Mouse (Mus musculus) skeletal muscle tissue, adult 2 months (tissue): ENCODE data around the gene Gm10229.
"Not testable (repeated sequence)": the region's sequence is repeated elsewhere in the genome, so short reads cannot be mapped to it uniquely, and the experiment has no call there.

Experiments
- DNase-seq: peaks from one replicate; pipeline ENCODE4 v3.0.0-alpha.2; 2012; ENCODE audit warnings: low read depth, low spot score

The Gm10229 gene

GRCm38 (mm10) chr16:89014984-89015383 is at the start of gene Gm10229:
TSS of gene Gm10229 (plus strand) at chr16:89015284.
- DNase-seq: not testable (repeated sequence)

- DNase-seq: no peak
Measured at GRCm38 (mm10) chr16:89010659-89011058, 4.4 kb upstream of the Gm10229 start, which contains the start of gene Krtap22-2. TSS of gene Krtap22-2 (minus strand) at chr16:89010759.

- DNase-seq: no peak
Measured at GRCm38 (mm10) chr16:89013973-89014372, 1.1 kb upstream of the Gm10229 start.

GRCm38 (mm10) chr16:89031399-89031798 is 16.3 kb downstream of the Gm10229 start, which contains the start of gene Krtap6-1:
TSS of gene Krtap6-1 (plus strand) at chr16:89031699.
- not testable (repeated sequence) for DNase-seq

- DNase-seq: not testable (repeated sequence)
Measured at GRCm38 (mm10) chr16:89041372-89041771, 26.3 kb downstream of the Gm10229 start, which contains the start of gene Gm10228. TSS of gene Gm10228 (minus strand) at chr16:89041472.

- DNase-seq: no peak
Measured at GRCm38 (mm10) chr16:89047783-89048182, 32.7 kb downstream of the Gm10229 start, which contains the start of gene Krtap6-5. TSS of gene Krtap6-5 (minus strand) at chr16:89047883.

- not testable (repeated sequence) for DNase-seq
Measured at GRCm38 (mm10) chr16:89063902-89064301, 48.8 kb downstream of the Gm10229 start, which contains the start of gene 1110025L11Rik. TSS of gene 1110025L11Rik (minus strand) at chr16:89064002.
